Mouse (Mus musculus) limb, embryonic 11.5 days (tissue): ENCODE measurements around the gene 1110002E22Rik. TPM values are rescaled to one million over a fixed set of nuclear protein-coding genes. Genes with fewer than 3 reads are reported as not detected.

Source experiments
- ATAC-seq: fragments of 200-750 bp; cut with Nextera tagmentation; 2 replicates; pipeline ENCODE4 v1.8.0; 2017; ENCODE audit warnings: low read depth; ENCODE audit not compliant: insufficient number of reproducible peaks, low FRiP score, low TSS enrichment
- DNase-seq: peaks from one replicate; pipeline ENCODE4 v3.0.0-alpha.2; 2015; ENCODE audit warnings: low spot score
- H3K27ac ChIP-seq: fragments of 300-500 bp; sonication (generic); replicated peaks from 2 replicates; pipeline ENCODE4 v1.5.1; 2014; ENCODE audit warnings: low read depth, mild to moderate bottlenecking, low read length
- H3K27me3 ChIP-seq: fragments of 300-500 bp; sonication (generic); 2 replicates; pipeline ENCODE4 v1.6.1; 2014; ENCODE audit warnings: mild to moderate bottlenecking, low read length, mixed read lengths; ENCODE audit not compliant: control insufficient read depth, insufficient read depth
- H3K36me3 ChIP-seq: fragments of 300-500 bp; sonication (generic); 2 replicates; pipeline ENCODE4 v1.6.1; 2014; ENCODE audit warnings: mild to moderate bottlenecking, low read length, moderate library complexity, mixed read lengths; ENCODE audit not compliant: control insufficient read depth, insufficient read depth
- H3K4me1 ChIP-seq: fragments of 300-500 bp; sonication (generic); 2 replicates; pipeline ENCODE4 v1.6.1; 2014; ENCODE audit warnings: low read length, mixed read lengths; ENCODE audit not compliant: control insufficient read depth, insufficient read depth
- H3K4me2 ChIP-seq: fragments of 300-500 bp; sonication (generic); 2 replicates; pipeline ENCODE4 v1.6.1; 2014; ENCODE audit warnings: low read depth, mild to moderate bottlenecking, moderate library complexity; ENCODE audit not compliant: severe bottlenecking
- H3K4me3 ChIP-seq: fragments of 300-500 bp; sonication (generic); 2 replicates; pipeline ENCODE4 v1.5.1; 2014; ENCODE audit warnings: low read depth, low read length
- H3K9ac ChIP-seq: fragments of 300-500 bp; sonication (generic); 2 replicates; pipeline ENCODE4 v1.6.1; 2014; ENCODE audit warnings: mild to moderate bottlenecking, low read length
- H3K9me3 ChIP-seq: fragments of 300-500 bp; sonication (generic); 2 replicates; pipeline ENCODE4 v1.6.1; 2016; ENCODE audit warnings: low read length; ENCODE audit not compliant: control insufficient read depth
- WGBS: fragments of 180-500 bp; shearing (Covaris S2); extraction: QIAGEN DNeasy Blood & Tissue Kit; methylation state at CpG from one replicate; pipeline ENCODE4 v1.1.7; 2014; 5-methylcytosine and 5-hydroxymethylcytosine counted together
- polyA plus RNA-seq: library from polyadenylated mRNA; unstranded; fragments of >200 nt; fragmentation: Nextera tagmentation; extraction: Ambion mirVana; gene quantifications from 2 replicates; pipeline ENCODE4 v1.2.1, GENCODE M21; 2014

Gene 1110002E22Rik
- polyA plus RNA-seq, 1 experiment from 2014 or later, result 0.16 TPM

- Histone ChIP-seq H3K4me3 (no peak overlapping the region), H3K27me3 (no peaks in the 10 kb centered on the region), H3K9me3 (no peaks in the 10 kb centered on the region), H3K4me2 (no peak overlapping the region), H3K36me3 (no peaks in the 10 kb centered on the region), H3K4me1 (no peaks in the 10 kb centered on the region), H3K9ac (no peak overlapping the region), H3K27ac (no peak overlapping the region)
- WGBS, result 48% methylated on average over 4 of the region's 4 CpGs
- no peak for ATAC-seq
- DNase-seq, result no peak
Measured at GRCm38 (mm10) chr3:138058226-138058625, 6.6 kb upstream of the 1110002E22Rik start.

DNA sequence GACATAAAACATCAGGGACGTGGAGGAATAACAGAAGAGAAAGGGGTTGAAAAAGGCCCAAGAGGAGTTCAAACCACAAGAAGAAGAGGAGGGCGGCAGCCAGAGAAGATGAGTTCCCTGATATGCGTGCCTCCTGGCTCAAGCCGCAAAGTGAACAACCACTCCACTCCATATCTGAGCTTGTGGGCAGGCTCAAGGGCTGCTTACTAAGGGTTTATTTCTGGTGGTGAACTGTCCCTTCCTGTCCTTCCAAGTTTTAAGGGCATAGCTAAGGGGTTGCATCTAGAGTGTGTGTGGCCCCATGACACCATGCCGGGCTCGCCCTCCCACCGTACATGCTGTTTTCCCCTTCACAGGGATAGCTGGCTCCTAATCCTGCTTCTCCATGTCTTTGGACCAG lies 4.4 kb upstream of the 1110002E22Rik start:
- H3K36me3 ChIP-seq, result no peaks in the 10 kb centered on the region
- H3K9ac ChIP-seq, result no peak overlapping the region
- H3K27me3 ChIP-seq, result no peaks in the 10 kb centered on the region
- H3K9me3 ChIP-seq, result no peaks in the 10 kb centered on the region
- H3K27ac ChIP-seq, result no peak overlapping the region
- H3K4me1 ChIP-seq, result no peaks in the 10 kb centered on the region
- 94% methylated on average over 7 of the region's 7 CpGs for WGBS
- DNase-seq, result no peak
- H3K4me3 ChIP-seq, result no peak overlapping the region
- no peak for ATAC-seq
- no peak overlapping the region for H3K4me2 ChIP-seq

DNA sequence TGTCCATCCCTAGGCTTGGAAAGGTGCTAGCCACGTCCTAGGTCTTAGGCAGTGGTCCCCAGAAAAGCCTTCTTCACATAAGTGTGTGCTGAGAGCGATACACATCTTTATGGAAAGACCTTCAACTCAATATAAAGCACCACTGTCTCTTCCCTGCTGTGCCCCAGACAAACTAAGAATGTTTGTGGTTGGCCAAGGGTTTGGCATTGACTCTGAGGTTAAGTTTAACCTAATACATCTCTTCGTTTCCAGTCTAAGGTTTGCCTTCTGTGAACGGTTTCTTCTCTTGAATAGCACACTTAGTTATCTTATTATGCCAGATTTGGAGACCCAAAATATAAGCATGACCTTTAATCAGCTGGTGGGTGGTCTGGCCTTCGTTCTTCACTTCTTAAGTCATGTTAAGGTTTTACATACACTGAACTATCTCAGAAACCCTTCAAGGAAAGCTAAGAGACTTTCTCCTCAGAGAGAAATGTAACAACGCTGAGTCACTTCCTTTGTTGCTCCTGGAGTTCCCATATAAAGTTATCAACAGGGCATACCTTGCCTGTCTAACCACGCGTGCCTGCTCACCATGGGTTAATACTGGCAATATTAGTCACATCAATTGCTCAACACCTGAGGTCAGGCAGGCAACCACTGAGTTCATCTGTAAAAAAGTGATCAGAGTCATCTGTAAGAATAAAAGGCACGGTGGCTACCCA lies 3.5 kb upstream of the 1110002E22Rik start:
- Histone ChIP-seq H3K9ac (no peak overlapping the region), H3K4me2 (no peak overlapping the region), H3K27ac (no peak overlapping the region), H3K4me3 (no peak overlapping the region), H3K27me3 (no peaks in the 10 kb centered on the region), H3K4me1 (no peaks in the 10 kb centered on the region), H3K9me3 (no peaks in the 10 kb centered on the region), H3K36me3 (no peaks in the 10 kb centered on the region)
- DNase-seq (no peak), ATAC-seq (no peak)
- 86% methylated on average over 9 of the region's 9 CpGs for WGBS

GRCm38 (mm10) chr3:138062673-138063072 lies 2.2 kb upstream of the 1110002E22Rik start:
- ATAC-seq (no peak), DNase-seq (no peak)
- Histone ChIP-seq H3K4me3 (no peak overlapping the region), H3K4me1 (no peaks in the 10 kb centered on the region), H3K36me3 (no peaks in the 10 kb centered on the region), H3K9ac (no peak overlapping the region), H3K9me3 (no peaks in the 10 kb centered on the region), H3K27ac (no peak overlapping the region), H3K4me2 (no peak overlapping the region), H3K27me3 (no peaks in the 10 kb centered on the region)
- WGBS, result 96% methylated on average over 4 of the region's 4 CpGs

- H3K9me3 ChIP-seq, result no peaks in the 10 kb centered on the region
- no peaks in the 10 kb centered on the region for H3K4me1 ChIP-seq
- no peaks in the 10 kb centered on the region for H3K36me3 ChIP-seq
- DNase-seq, result no peak
- H3K9ac ChIP-seq, result no peak overlapping the region
- H3K4me3 ChIP-seq, result no peak overlapping the region
- H3K27ac ChIP-seq, result no peak overlapping the region
- 74% methylated on average over 14 of the region's 14 CpGs for WGBS
- no peak for ATAC-seq
- H3K4me2 ChIP-seq, result no peak overlapping the region
- no peaks in the 10 kb centered on the region for H3K27me3 ChIP-seq
Measured at GRCm38 (mm10) chr3:138063731-138064329, 1.0 kb upstream of the 1110002E22Rik start.

DNA sequence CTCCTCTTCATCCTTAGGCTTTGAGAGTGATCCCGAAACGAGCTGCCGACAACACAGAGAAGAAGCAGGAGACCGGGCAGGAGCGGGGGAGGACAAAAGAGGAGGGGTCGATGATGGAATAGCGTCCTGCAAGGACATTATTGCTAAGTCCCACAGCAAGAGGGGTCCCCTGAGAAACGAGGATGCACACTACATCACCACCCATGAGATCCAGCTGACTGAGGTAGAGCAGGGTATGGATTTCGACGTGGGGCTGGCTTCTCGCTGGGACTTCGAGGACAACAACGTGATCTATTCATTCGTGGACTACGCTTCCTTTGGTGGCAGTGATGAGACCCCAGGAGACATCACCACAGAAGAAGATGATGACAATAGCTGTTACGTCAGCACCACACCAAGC lies 1.1 kb downstream of the 1110002E22Rik start:
- DNase-seq (no peak), ATAC-seq (no peak)
- Histone ChIP-seq H3K27ac (no peak overlapping the region), H3K4me3 (no peak overlapping the region), H3K4me2 (no peak overlapping the region), H3K36me3 (no peaks in the 10 kb centered on the region), H3K4me1 (no peaks in the 10 kb centered on the region; the same call in 1 of the 2 replicates), H3K9ac (no peak overlapping the region), H3K9me3 (no peaks in the 10 kb centered on the region), H3K27me3 (no peaks in the 10 kb centered on the region)
- WGBS, result 89% methylated on average over 16 of the region's 16 CpGs

GRCm38 (mm10) chr3:138066348-138066856 lies 1.6 kb downstream of the 1110002E22Rik start:
- ATAC-seq (no peak), DNase-seq (no peak)
- Histone ChIP-seq H3K9me3 (no peaks in the 10 kb centered on the region), H3K27me3 (no peaks in the 10 kb centered on the region), H3K36me3 (no peaks in the 10 kb centered on the region), H3K27ac (no peak overlapping the region), H3K4me2 (no peak overlapping the region), H3K9ac (no peak overlapping the region), H3K4me3 (no peak overlapping the region), H3K4me1 (no peaks in the 10 kb centered on the region; the same call in 1 of the 2 replicates)
- WGBS, result 85% methylated on average over 20 of the region's 20 CpGs

DNA sequence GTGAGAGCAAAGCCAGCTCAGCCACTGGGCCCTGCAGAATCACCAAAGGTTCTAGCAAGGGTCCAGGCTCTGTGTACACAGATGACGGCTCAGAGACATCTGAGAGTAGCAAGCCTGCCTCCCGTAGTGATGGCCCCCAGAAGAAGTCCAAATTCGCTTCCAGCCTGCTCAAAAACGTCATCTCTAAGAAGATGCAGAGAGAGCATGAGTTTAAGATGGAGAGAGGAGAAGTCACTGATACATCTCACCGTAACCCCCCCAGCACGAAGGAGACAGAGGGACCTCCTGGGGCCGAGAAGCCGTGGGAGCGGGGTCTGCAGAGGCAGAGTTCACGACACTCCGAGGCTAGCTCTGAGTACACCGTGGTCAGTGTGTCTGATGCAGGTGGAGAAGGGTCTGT lies 2.4 kb downstream of the 1110002E22Rik start, which contains the start of gene Gm5105:
TSS of gene Gm5105 (minus strand) at position 101 of the 400 bp plus-strand sequence.
- no peak within 1 kb of the TSS for H3K27ac ChIP-seq
- H3K4me1 ChIP-seq, result no peaks in the 10 kb centered on the region; the same call in 1 of the 2 replicates
- no peak within 1 kb of the TSS for H3K9ac ChIP-seq
- H3K4me3 ChIP-seq, result no peak within 1 kb of the TSS
- H3K27me3 ChIP-seq, result no peaks in the 10 kb centered on the region
- no peaks in the 10 kb centered on the region for H3K9me3 ChIP-seq
- H3K36me3 ChIP-seq, result no peaks in the 10 kb centered on the region
- no peak for ATAC-seq
- WGBS, result 94% methylated on average over 12 of the region's 12 CpGs
- DNase-seq, result no peak
- H3K4me2 ChIP-seq, result no peak within 1 kb of the TSS
